Mouse (Mus musculus): Measurements from ENCODE around the gene Gm17631. TPM values are rescaled to one million over a fixed set of nuclear protein-coding genes. Genes with fewer than 3 reads are reported as not detected.
"Not testable (repeated sequence)": the region's sequence is repeated elsewhere in the genome, so short reads cannot be mapped to it uniquely, and the experiment has no call there.

Gene Gm17631
- not detected in 2 replicates for polyA plus RNA-seq (2015; fragmentation: Nextera tagmentation; extraction: Ambion mirVana)

GRCm38 (mm10) chr6:129862349-129862748 lies at the start of gene Gm17631:
Gene Gm17631 (plus strand): TSS chr6:129862649.
- no CpG with 5 or more reads among the region's 3 CpGs for WGBS
- H3K9ac ChIP-seq (ENCODE audit: low read depth, low read length); ATAC-seq; H3K9me3 ChIP-seq (ENCODE audit: control insufficient read depth); H3K4me1 ChIP-seq (replicated peaks; ENCODE audit: control insufficient read depth, insufficient read depth, low read length); H3K4me3 ChIP-seq (ENCODE audit: low read depth, low read length); H3K4me2 ChIP-seq (replicated peaks; ENCODE audit: low read depth); H3K27me3 ChIP-seq (replicated peaks; ENCODE audit: control insufficient read depth, insufficient read depth, low read length); H3K27ac ChIP-seq (ENCODE audit: low read depth, low read length); H3K36me3 ChIP-seq (ENCODE audit: control insufficient read depth, insufficient read depth): not testable (repeated sequence)

DNA sequence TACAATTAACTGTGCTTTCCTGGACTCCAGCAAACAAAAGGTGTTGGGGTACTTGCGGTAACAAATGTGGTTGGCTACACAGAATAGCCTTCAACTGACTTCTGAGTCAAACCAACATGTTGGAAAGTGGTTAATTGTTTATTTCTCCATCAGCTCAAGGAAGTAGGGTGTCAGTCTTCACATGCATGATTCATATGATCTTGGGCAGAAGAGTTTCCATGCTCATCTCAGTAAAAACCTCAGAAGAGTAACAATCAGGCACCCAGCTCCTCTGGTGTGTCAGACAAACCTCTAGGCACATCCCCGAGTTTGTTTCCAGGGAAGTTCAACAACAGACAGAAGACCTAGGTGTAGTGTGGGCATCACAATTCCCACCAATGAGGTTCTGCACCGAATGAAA lies 44.7 kb upstream of the Gm17631 start:
- no peaks in the 10 kb centered on the region for H3K27me3 ChIP-seq (replicated peaks; ENCODE audit: control insufficient read depth, insufficient read depth, low read length)
- no peaks in the 10 kb centered on the region for H3K4me1 ChIP-seq (replicated peaks; ENCODE audit: control insufficient read depth, insufficient read depth, low read length)
- H3K36me3 ChIP-seq (ENCODE audit: control insufficient read depth, insufficient read depth), result no peaks in the 10 kb centered on the region
- H3K9me3 ChIP-seq (ENCODE audit: control insufficient read depth), result no peaks in the 10 kb centered on the region
- H3K27ac ChIP-seq (ENCODE audit: low read depth, low read length), result no peak overlapping the region
- no peak overlapping the region for H3K9ac ChIP-seq (ENCODE audit: low read depth, low read length)
- WGBS, result 62% methylated on average over 3 of the region's 3 CpGs
- ATAC-seq, result no peak
- H3K4me3 ChIP-seq (ENCODE audit: low read depth, low read length), result no peak overlapping the region
- H3K4me2 ChIP-seq (replicated peaks; ENCODE audit: low read depth), result no peak overlapping the region
- no peak for TF ChIP-seq CTCF (IDR thresholded peaks at IDR 0.05; ENCODE audit: low read depth)

GRCm38 (mm10) chr6:129824004-129824403 lies 38.4 kb upstream of the Gm17631 start:
- Histone ChIP-seq H3K4me3 (ENCODE audit: low read depth, low read length) (no peak overlapping the region), H3K4me2 (replicated peaks; ENCODE audit: low read depth) (no peak overlapping the region), H3K4me1 (replicated peaks; ENCODE audit: control insufficient read depth, insufficient read depth, low read length) (no peaks in the 10 kb centered on the region), H3K9ac (ENCODE audit: low read depth, low read length) (no peak overlapping the region), H3K36me3 (ENCODE audit: control insufficient read depth, insufficient read depth) (no peaks in the 10 kb centered on the region), H3K9me3 (ENCODE audit: control insufficient read depth) (0 out of 2 replicates have a peak, but pooled peaks cover 2% of the 10 kb centered on the region), H3K27ac (ENCODE audit: low read depth, low read length) (no peak overlapping the region), H3K27me3 (replicated peaks; ENCODE audit: control insufficient read depth, insufficient read depth, low read length) (no peaks in the 10 kb centered on the region)
- WGBS, result 74% methylated on average over 1 of the region's 1 CpGs
- no peak for ATAC-seq
- no peak for TF ChIP-seq CTCF (IDR thresholded peaks at IDR 0.05; ENCODE audit: low read depth)

GRCm38 (mm10) chr6:129825559-129825958 lies 36.9 kb upstream of the Gm17631 start:
- Histone ChIP-seq H3K4me2 (replicated peaks; ENCODE audit: low read depth) (no peak overlapping the region), H3K4me3 (ENCODE audit: low read depth, low read length) (no peak overlapping the region), H3K36me3 (ENCODE audit: control insufficient read depth, insufficient read depth) (no peaks in the 10 kb centered on the region), H3K27me3 (replicated peaks; ENCODE audit: control insufficient read depth, insufficient read depth, low read length) (no peaks in the 10 kb centered on the region), H3K4me1 (replicated peaks; ENCODE audit: control insufficient read depth, insufficient read depth, low read length) (no peaks in the 10 kb centered on the region), H3K9me3 (ENCODE audit: control insufficient read depth) (0 out of 2 replicates have a peak, but pooled peaks cover 2% of the 10 kb centered on the region), H3K27ac (ENCODE audit: low read depth, low read length) (no peak overlapping the region), H3K9ac (ENCODE audit: low read depth, low read length) (no peak overlapping the region)
- 79% methylated on average over 1 of the region's 1 CpGs for WGBS
- TF ChIP-seq CTCF (IDR thresholded peaks at IDR 0.05; ENCODE audit: low read depth), result peak; percentile 9; the same call in 1 of the 2 replicates
- ATAC-seq, result no peak

DNA sequence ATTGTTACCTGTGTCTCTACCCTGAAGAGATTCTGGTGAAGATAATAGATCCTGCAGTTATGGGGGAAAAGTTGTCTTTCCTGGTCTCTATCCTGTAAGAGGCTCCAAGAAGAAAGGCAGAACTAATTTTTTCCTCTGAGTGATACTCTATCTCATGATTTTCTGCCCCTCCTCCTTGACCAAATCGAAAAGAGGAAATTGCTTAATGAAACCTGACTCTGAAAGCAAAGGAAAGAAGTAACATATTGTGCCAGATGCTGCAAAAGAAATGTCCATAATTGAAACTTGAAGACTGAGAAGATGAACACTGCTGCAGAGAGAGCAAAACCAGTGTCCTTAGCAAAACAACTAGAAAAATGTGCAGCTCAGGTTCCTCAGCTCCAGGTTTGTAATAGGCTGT lies 14.1 kb downstream of the Gm17631 start, which contains the start of gene Klra17:
TSS of gene Klra17 (minus strand) at position 124 of the 400 bp plus-strand sequence.
- Histone ChIP-seq H3K4me2 (replicated peaks; ENCODE audit: low read depth) (no peak within 1 kb of the TSS), H3K9me3 (ENCODE audit: control insufficient read depth) (no peaks in the 10 kb centered on the region), H3K36me3 (ENCODE audit: control insufficient read depth, insufficient read depth) (no peaks in the 10 kb centered on the region), H3K27me3 (replicated peaks; ENCODE audit: control insufficient read depth, insufficient read depth, low read length) (no peaks in the 10 kb centered on the region), H3K4me1 (replicated peaks; ENCODE audit: control insufficient read depth, insufficient read depth, low read length) (no peaks in the 10 kb centered on the region), H3K9ac (ENCODE audit: low read depth, low read length) (no peak within 1 kb of the TSS), H3K4me3 (ENCODE audit: low read depth, low read length) (no peak within 1 kb of the TSS), H3K27ac (ENCODE audit: low read depth, low read length) (no peak within 1 kb of the TSS)
- no peak for TF ChIP-seq CTCF (IDR thresholded peaks at IDR 0.05; ENCODE audit: low read depth)
- no peak for ATAC-seq
- WGBS, result 40% methylated on average over 1 of the region's 1 CpGs

GRCm38 (mm10) chr6:129882525-129882924 lies 20.1 kb downstream of the Gm17631 start:
- Histone ChIP-seq H3K27ac (ENCODE audit: low read depth, low read length) (no peak overlapping the region), H3K4me1 (replicated peaks; ENCODE audit: control insufficient read depth, insufficient read depth, low read length) (no peaks in the 10 kb centered on the region), H3K4me3 (ENCODE audit: low read depth, low read length) (no peak overlapping the region), H3K9me3 (ENCODE audit: control insufficient read depth) (no peaks in the 10 kb centered on the region), H3K27me3 (replicated peaks; ENCODE audit: control insufficient read depth, insufficient read depth, low read length) (no peaks in the 10 kb centered on the region), H3K36me3 (ENCODE audit: control insufficient read depth, insufficient read depth) (no peaks in the 10 kb centered on the region), H3K4me2 (replicated peaks; ENCODE audit: low read depth) (no peak overlapping the region), H3K9ac (ENCODE audit: low read depth, low read length) (no peak overlapping the region)
- 79% methylated on average over 2 of the region's 2 CpGs for WGBS
- no peak for ATAC-seq
- no peak for TF ChIP-seq CTCF (IDR thresholded peaks at IDR 0.05; ENCODE audit: low read depth)

Other genes with a start within 250 kb of the Gm17631 start
- gene Klrk1, start 238.8 kb upstream of the Gm17631 start, polyA plus RNA-seq (2015; fragmentation: Nextera tagmentation; extraction: Ambion mirVana), result 0.35 and 0.59 TPM in 2 replicates
- gene Klrc3, start 219.3 kb upstream of the Gm17631 start, polyA plus RNA-seq (2015; fragmentation: Nextera tagmentation; extraction: Ambion mirVana), result not detected in 2 replicates
- gene Klrc2, start 202.0 kb upstream of the Gm17631 start, polyA plus RNA-seq (2015; fragmentation: Nextera tagmentation; extraction: Ambion mirVana), result 0.20 TPM in 1 of 2 replicates, not detected in the other
- gene Klrc1, start 183.7 kb upstream of the Gm17631 start, polyA plus RNA-seq (2015; fragmentation: Nextera tagmentation; extraction: Ambion mirVana), result 0.09 and 0.29 TPM in 2 replicates
- gene Klri1, start 145.5 kb upstream of the Gm17631 start, polyA plus RNA-seq (2015; fragmentation: Nextera tagmentation; extraction: Ambion mirVana), result not detected in 2 replicates
- 0.04 and 0.05 TPM in 2 replicates for gene Klri2, start 122.2 kb upstream of the Gm17631 start, polyA plus RNA-seq (2015; fragmentation: Nextera tagmentation; extraction: Ambion mirVana)
- gene Gm156, start 78.4 kb upstream of the Gm17631 start, polyA plus RNA-seq (2015; fragmentation: Nextera tagmentation; extraction: Ambion mirVana), result not detected in 2 replicates
- gene Klra17, start 14.0 kb downstream of the Gm17631 start, polyA plus RNA-seq (2015; fragmentation: Nextera tagmentation; extraction: Ambion mirVana), result not detected in 2 replicates
- gene Klra5, start 55.0 kb downstream of the Gm17631 start, polyA plus RNA-seq (2015; fragmentation: Nextera tagmentation; extraction: Ambion mirVana), result 0.48 TPM in 1 of 2 replicates, not detected in the other
- gene Klra6, start 164.3 kb downstream of the Gm17631 start, polyA plus RNA-seq (2015; fragmentation: Nextera tagmentation; extraction: Ambion mirVana), result not detected in 2 replicates
- not detected in 2 replicates for gene Klra4, start 204.6 kb downstream of the Gm17631 start, polyA plus RNA-seq (2015; fragmentation: Nextera tagmentation; extraction: Ambion mirVana)